Mouse (Mus musculus): Measurements from ENCODE around the gene Ttc26.

Gene Ttc26

GRCm38 (mm10) chr6:38381129-38381771 lies at the start of gene Ttc26:
TSS of gene Ttc26 (plus strand) at chr6:38381469.
- in situ Hi-C loops (cut with MboI; ENCODE audit: low sequenced_read_pairs) = loop anchor here (10.0 kb wide), 1 partner anchor 144 kb away; no protein-coding TSS in a partner anchor

- in situ Hi-C loops (cut with MboI; ENCODE audit: low sequenced_read_pairs) = no loop called here
Observed at GRCm38 (mm10) chr6:38335264-38335663, 46.0 kb upstream of the Ttc26 start.

GRCm38 (mm10) chr6:38337166-38337705 lies 44.0 kb upstream of the Ttc26 start:
- in situ Hi-C loops (cut with MboI; ENCODE audit: low sequenced_read_pairs) = no loop called here

GRCm38 (mm10) chr6:38337951-38338350 lies 43.3 kb upstream of the Ttc26 start:
- in situ Hi-C loops (cut with MboI; ENCODE audit: low sequenced_read_pairs) = no loop called here

- in situ Hi-C loops (cut with MboI; ENCODE audit: low sequenced_read_pairs) = no loop called here
Observed at GRCm38 (mm10) chr6:38339078-38339477, 42.2 kb upstream of the Ttc26 start.

GRCm38 (mm10) chr6:38341751-38342665 lies 39.3 kb upstream of the Ttc26 start:
- in situ Hi-C loops (cut with MboI; ENCODE audit: low sequenced_read_pairs) = no loop called here

- in situ Hi-C loops (cut with MboI; ENCODE audit: low sequenced_read_pairs) = no loop called here
Observed at GRCm38 (mm10) chr6:38342666-38342992, 38.6 kb upstream of the Ttc26 start.

- in situ Hi-C loops (cut with MboI; ENCODE audit: low sequenced_read_pairs) = no loop called here
Observed at GRCm38 (mm10) chr6:38343581-38343980, 37.7 kb upstream of the Ttc26 start.

GRCm38 (mm10) chr6:38344006-38344670 lies 37.1 kb upstream of the Ttc26 start:
- in situ Hi-C loops (cut with MboI; ENCODE audit: low sequenced_read_pairs) = no loop called here

- in situ Hi-C loops (cut with MboI; ENCODE audit: low sequenced_read_pairs) = no loop called here
Observed at GRCm38 (mm10) chr6:38345796-38346195, 35.5 kb upstream of the Ttc26 start.

- in situ Hi-C loops (cut with MboI; ENCODE audit: low sequenced_read_pairs) = no loop called here
Observed at GRCm38 (mm10) chr6:38347875-38348274, 33.4 kb upstream of the Ttc26 start.

- in situ Hi-C loops (cut with MboI; ENCODE audit: low sequenced_read_pairs) = no loop called here
Observed at GRCm38 (mm10) chr6:38348811-38349453, 32.3 kb upstream of the Ttc26 start.

- in situ Hi-C loops (cut with MboI; ENCODE audit: low sequenced_read_pairs) = no loop called here
Observed at GRCm38 (mm10) chr6:38349806-38350205, 31.5 kb upstream of the Ttc26 start.

GRCm38 (mm10) chr6:38351930-38352329 lies 29.3 kb upstream of the Ttc26 start:
- in situ Hi-C loops (cut with MboI; ENCODE audit: low sequenced_read_pairs) = no loop called here

- in situ Hi-C loops (cut with MboI; ENCODE audit: low sequenced_read_pairs) = no loop called here
Observed at GRCm38 (mm10) chr6:38352451-38352850, 28.8 kb upstream of the Ttc26 start.

- in situ Hi-C loops (cut with MboI; ENCODE audit: low sequenced_read_pairs) = no loop called here
Observed at GRCm38 (mm10) chr6:38353181-38353580, 28.1 kb upstream of the Ttc26 start.

GRCm38 (mm10) chr6:38353811-38354722 lies 27.2 kb upstream of the Ttc26 start, which contains the start of gene Zc3hav1:
TSS of gene Zc3hav1 (minus strand) at chr6:38354603.
- in situ Hi-C loops (cut with MboI; ENCODE audit: low sequenced_read_pairs) = no loop called here

- in situ Hi-C loops (cut with MboI; ENCODE audit: low sequenced_read_pairs) = no loop called here
Observed at GRCm38 (mm10) chr6:38354723-38355353, 26.4 kb upstream of the Ttc26 start.

- in situ Hi-C loops (cut with MboI; ENCODE audit: low sequenced_read_pairs) = no loop called here
Observed at GRCm38 (mm10) chr6:38355354-38355823, 25.9 kb upstream of the Ttc26 start.

Measured in CH12F3 (cell line).